Mouse (Mus musculus): Measurements from ENCODE around the gene Chtf18. TPM values are rescaled to one million over a fixed set of nuclear protein-coding genes. Genes with fewer than 3 reads are reported as not detected.
A peak's percentile ranks its signal among the peaks of the same experiment; 100 is the strongest.

The Chtf18 gene
- polyA plus RNA-seq, 1 experiment: 22.8 TPM

- H3K79me2 ChIP-seq (ENCODE audit: control insufficient read depth, insufficient read depth): no peaks in the 10 kb centered on the region
- no peak for TF ChIP-seq MYOD1 (IDR thresholded peaks at IDR 0.05; ENCODE audit: control insufficient read depth, insufficient read length, low read depth)
- no peak for TF ChIP-seq CTCF (IDR thresholded peaks at IDR 0.05; ENCODE audit: control insufficient read depth, insufficient read depth, insufficient read length)
- TF ChIP-seq MYOG (IDR thresholded peaks at IDR 0.05; ENCODE audit: control insufficient read depth, extremely low read depth, insufficient read length): no peak
- TF ChIP-seq CEBPB (IDR thresholded peaks at IDR 0.05; ENCODE audit: low read depth): no peak
- no peak overlapping the region for H3K4me3 ChIP-seq (ENCODE audit: insufficient read depth, poor library complexity, severe bottlenecking)
- peaks cover 20% of the 10 kb centered on the region for H3K27me3 ChIP-seq (ENCODE audit: control insufficient read depth, insufficient read depth, insufficient read length)
- H3K36me3 ChIP-seq (ENCODE audit: control insufficient read depth, insufficient read depth): no peaks in the 10 kb centered on the region
- H3K79me3 ChIP-seq (ENCODE audit: low read depth): no peaks in the 10 kb centered on the region
- H3ac ChIP-seq (ENCODE audit: control insufficient read depth, insufficient read length, low read depth): no peak overlapping the region
These were observed 8.0 kb upstream of the Chtf18 start for GRCm38 (mm10) chr17:25735246-25735645.

- TF ChIP-seq MAX (IDR thresholded peaks at IDR 0.05): no peak
- TF ChIP-seq MYOG (IDR thresholded peaks at IDR 0.05; ENCODE audit: control insufficient read depth, extremely low read depth, insufficient read length): no peak
- peak; percentile 81 for TF ChIP-seq CTCF (IDR thresholded peaks at IDR 0.05; ENCODE audit: control insufficient read depth, insufficient read depth, insufficient read length)
- H3ac ChIP-seq (ENCODE audit: control insufficient read depth, insufficient read length, low read depth): no peak overlapping the region
- H3K79me2 ChIP-seq (ENCODE audit: control insufficient read depth, insufficient read depth): peaks cover 18% of the 10 kb centered on the region
- no peaks in the 10 kb centered on the region for H3K36me3 ChIP-seq (ENCODE audit: control insufficient read depth, insufficient read depth)
- H3K4me3 ChIP-seq (ENCODE audit: insufficient read depth, poor library complexity, severe bottlenecking): no peak overlapping the region
- peaks cover 3% of the 10 kb centered on the region for H3K79me3 ChIP-seq (ENCODE audit: low read depth)
- H3K27me3 ChIP-seq (ENCODE audit: control insufficient read depth, insufficient read depth, insufficient read length): peaks cover 3% of the 10 kb centered on the region
These were observed 4.9 kb upstream of the Chtf18 start for GRCm38 (mm10) chr17:25732082-25732481.

GRCm38 (mm10) chr17:25728009-25728270 is 721 bp upstream of the Chtf18 start:
- peaks cover 31% of the 10 kb centered on the region for H3K79me2 ChIP-seq (ENCODE audit: control insufficient read depth, insufficient read depth)
- H3K27me3 ChIP-seq (ENCODE audit: control insufficient read depth, insufficient read depth, insufficient read length): no peaks in the 10 kb centered on the region
- TF ChIP-seq FOSL1 (IDR thresholded peaks at IDR 0.05; ENCODE audit: insufficient read depth, low read length, poor library complexity, severe bottlenecking) (no peak), MYOG (IDR thresholded peaks at IDR 0.05; ENCODE audit: control insufficient read depth, extremely low read depth, insufficient read length) (no peak), MYOD1 (IDR thresholded peaks at IDR 0.05; ENCODE audit: control insufficient read depth, insufficient read length, low read depth) (no peak), USF1 (IDR thresholded peaks at IDR 0.05; ENCODE audit: low read depth) (no peak), MAX (IDR thresholded peaks at IDR 0.05) (no peak), CTCF (IDR thresholded peaks at IDR 0.05; ENCODE audit: control insufficient read depth, insufficient read depth, insufficient read length) (no peak), CEBPB (IDR thresholded peaks at IDR 0.05; ENCODE audit: low read depth) (no peak)
- peak overlapping the region; percentile 60 for H3K4me3 ChIP-seq (ENCODE audit: insufficient read depth, poor library complexity, severe bottlenecking)
- peaks cover 3% of the 10 kb centered on the region for H3K36me3 ChIP-seq (ENCODE audit: control insufficient read depth, insufficient read depth)
- peaks cover 6% of the 10 kb centered on the region for H3K79me3 ChIP-seq (ENCODE audit: low read depth)
- peak overlapping the region; percentile 65 for H3ac ChIP-seq (ENCODE audit: control insufficient read depth, insufficient read length, low read depth)

- peaks cover 3% of the 10 kb centered on the region for H3K36me3 ChIP-seq (ENCODE audit: control insufficient read depth, insufficient read depth)
- no peak overlapping the region for H3ac ChIP-seq (ENCODE audit: control insufficient read depth, insufficient read length, low read depth)
- TF ChIP-seq MAX (IDR thresholded peaks at IDR 0.05) (no peak), FOSL1 (IDR thresholded peaks at IDR 0.05; ENCODE audit: insufficient read depth, low read length, poor library complexity, severe bottlenecking) (no peak), CTCF (IDR thresholded peaks at IDR 0.05; ENCODE audit: control insufficient read depth, insufficient read depth, insufficient read length) (no peak), CEBPB (IDR thresholded peaks at IDR 0.05; ENCODE audit: low read depth) (no peak)
- no peaks in the 10 kb centered on the region for H3K27me3 ChIP-seq (ENCODE audit: control insufficient read depth, insufficient read depth, insufficient read length)
- H3K79me2 ChIP-seq (ENCODE audit: control insufficient read depth, insufficient read depth): peaks cover 31% of the 10 kb centered on the region
- H3K4me3 ChIP-seq (ENCODE audit: insufficient read depth, poor library complexity, severe bottlenecking): no peak overlapping the region
- H3K79me3 ChIP-seq (ENCODE audit: low read depth): peaks cover 6% of the 10 kb centered on the region
These were observed 2.0 kb downstream of the Chtf18 start for GRCm38 (mm10) chr17:25725264-25725663.

DNA sequence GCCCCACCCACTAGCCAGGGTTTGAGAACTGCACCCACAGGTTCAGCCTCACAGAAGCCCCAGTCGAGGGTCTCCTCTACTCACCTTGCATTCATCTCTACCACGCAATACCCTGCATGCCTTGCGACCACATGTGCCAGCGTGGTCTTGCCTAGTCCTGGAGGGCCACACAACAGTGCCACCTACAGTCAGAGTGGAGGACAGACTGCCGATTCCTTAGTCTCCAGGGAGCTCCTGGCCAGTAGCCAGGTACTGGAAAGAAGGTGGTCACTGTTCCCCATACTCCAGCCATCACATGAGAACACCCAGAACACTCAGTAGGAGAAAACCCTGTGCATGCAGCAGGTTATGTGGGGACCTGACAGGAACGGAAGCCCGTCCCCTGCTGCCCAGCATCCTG is 3.3 kb downstream of the Chtf18 start:
- Histone ChIP-seq H3K36me3 (ENCODE audit: control insufficient read depth, insufficient read depth) (peaks cover 3% of the 10 kb centered on the region), H3K4me3 (ENCODE audit: insufficient read depth, poor library complexity, severe bottlenecking) (no peak overlapping the region), H3K79me2 (ENCODE audit: control insufficient read depth, insufficient read depth) (peaks cover 28% of the 10 kb centered on the region), H3K27me3 (ENCODE audit: control insufficient read depth, insufficient read depth, insufficient read length) (no peaks in the 10 kb centered on the region), H3ac (ENCODE audit: control insufficient read depth, insufficient read length, low read depth) (no peak overlapping the region), H3K79me3 (ENCODE audit: low read depth) (peaks cover 6% of the 10 kb centered on the region)
- no peak for TF ChIP-seq CTCF (IDR thresholded peaks at IDR 0.05; ENCODE audit: control insufficient read depth, insufficient read depth, insufficient read length)
- TF ChIP-seq USF1 (IDR thresholded peaks at IDR 0.05; ENCODE audit: low read depth): no peak
- TF ChIP-seq MYOG (IDR thresholded peaks at IDR 0.05; ENCODE audit: control insufficient read depth, extremely low read depth, insufficient read length): no peak
- TF ChIP-seq FOSL1 (IDR thresholded peaks at IDR 0.05; ENCODE audit: insufficient read depth, low read length, poor library complexity, severe bottlenecking): no peak
- no peak for TF ChIP-seq MAX (IDR thresholded peaks at IDR 0.05)
- TF ChIP-seq MYOD1 (IDR thresholded peaks at IDR 0.05; ENCODE audit: control insufficient read depth, insufficient read length, low read depth): no peak
- no peak for TF ChIP-seq CEBPB (IDR thresholded peaks at IDR 0.05; ENCODE audit: low read depth)

DNA sequence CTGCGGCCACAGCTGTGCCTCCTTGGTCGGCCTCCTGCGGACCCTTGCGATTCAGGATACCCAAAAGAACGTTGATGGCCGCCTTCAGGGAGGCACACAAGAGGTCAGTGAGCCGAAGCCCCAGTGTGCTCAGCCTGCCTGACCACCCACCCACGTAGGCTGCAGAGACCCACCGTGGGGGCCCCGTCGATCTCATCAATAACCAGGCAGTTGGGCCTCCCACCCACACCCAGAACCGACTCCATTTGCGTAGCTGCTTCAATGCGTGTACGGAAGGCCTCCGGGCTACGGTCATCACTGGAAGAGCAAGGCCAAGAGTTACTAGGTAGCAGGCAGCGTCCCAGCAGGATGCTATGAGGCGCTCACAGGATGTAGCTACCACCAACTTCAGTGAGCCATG is 3.7 kb downstream of the Chtf18 start:
- TF ChIP-seq CTCF (IDR thresholded peaks at IDR 0.05; ENCODE audit: control insufficient read depth, insufficient read depth, insufficient read length) (no peak), USF1 (IDR thresholded peaks at IDR 0.05; ENCODE audit: low read depth) (no peak), CEBPB (IDR thresholded peaks at IDR 0.05; ENCODE audit: low read depth) (no peak), FOSL1 (IDR thresholded peaks at IDR 0.05; ENCODE audit: insufficient read depth, low read length, poor library complexity, severe bottlenecking) (no peak), MYOG (IDR thresholded peaks at IDR 0.05; ENCODE audit: control insufficient read depth, extremely low read depth, insufficient read length) (no peak), MAX (IDR thresholded peaks at IDR 0.05) (no peak), MYOD1 (IDR thresholded peaks at IDR 0.05; ENCODE audit: control insufficient read depth, insufficient read length, low read depth) (no peak)

More for the DNA sequence above, 3.7 kb downstream of the Chtf18 start:
- H3K36me3 ChIP-seq (ENCODE audit: control insufficient read depth, insufficient read depth): peaks cover 3% of the 10 kb centered on the region
- no peak overlapping the region for H3K4me3 ChIP-seq (ENCODE audit: insufficient read depth, poor library complexity, severe bottlenecking)
- peaks cover 23% of the 10 kb centered on the region for H3K79me2 ChIP-seq (ENCODE audit: control insufficient read depth, insufficient read depth)
- H3K27me3 ChIP-seq (ENCODE audit: control insufficient read depth, insufficient read depth, insufficient read length): no peaks in the 10 kb centered on the region
- H3K79me3 ChIP-seq (ENCODE audit: low read depth): peaks cover 6% of the 10 kb centered on the region
- no peak overlapping the region for H3ac ChIP-seq (ENCODE audit: control insufficient read depth, insufficient read length, low read depth)

Measured in C2C12 (cell line).